Mouse (Mus musculus): Measurements from ENCODE around the gene Mmp2.

- TF ChIP-seq CTCF (IDR thresholded peaks at IDR 0.05; ENCODE audit: borderline replicate concordance, insufficient read depth, low read depth, low read length) = no peak
- no peak for TF ChIP-seq POLR2A (IDR thresholded peaks at IDR 0.05; ENCODE audit: borderline replicate concordance, insufficient read depth, low read length)
Observed at GRCm38 (mm10) chr8:92825991-92826390, 1.1 kb upstream of the Mmp2 start.

All from cerebellum, adult 2 months (tissue).